Mouse (Mus musculus): ENCODE data around the gene Exo1.

Gene Exo1

GRCm38 (mm10) chr1:175950851-175951250 lies 70.5 kb downstream of the Exo1 start:
- DNase-seq (ENCODE audit: low spot score) = no peak

- no peak for DNase-seq (ENCODE audit: low spot score)
These were observed 81.4 kb downstream of the Exo1 start for GRCm38 (mm10) chr1:175961786-175962185.

All from layer of hippocampus, adult 11-12 months (tissue).